Mouse (Mus musculus) stomach, embryonic 16.5 days (tissue): Measurements from ENCODE around the gene Hacl1. TPM values are rescaled to one million over a fixed set of nuclear protein-coding genes. Genes with fewer than 3 reads are reported as not detected.

Experiments
- ATAC-seq: fragments of 200-750 bp; cut with Nextera tagmentation; 2 replicates; pipeline ENCODE4 v1.8.0; 2017; ENCODE audit warnings: moderate number of reproducible peaks, moderate TSS enrichment; ENCODE audit not compliant: insufficient read depth, low FRiP score
- H3K27ac ChIP-seq: fragments of 300-500 bp; sonication (generic); 2 replicates; pipeline ENCODE4 v1.5.1; 2014; ENCODE audit warnings: low read length
- H3K27me3 ChIP-seq: fragments of 300-500 bp; sonication (generic); 2 replicates; pipeline ENCODE4 v1.6.1; 2014; ENCODE audit warnings: low read length, control low read depth, mixed read lengths; ENCODE audit not compliant: control insufficient read depth, insufficient read depth
- H3K36me3 ChIP-seq: fragments of 300-500 bp; sonication (generic); 2 replicates; pipeline ENCODE4 v1.6.1; 2014; ENCODE audit warnings: low read length; ENCODE audit not compliant: control insufficient read depth, insufficient read depth
- H3K4me1 ChIP-seq: fragments of 300-500 bp; sonication (generic); 2 replicates; pipeline ENCODE4 v1.6.1; 2014; ENCODE audit warnings: low read length, control low read depth, mixed read lengths; ENCODE audit not compliant: control insufficient read depth, insufficient read depth
- H3K4me2 ChIP-seq: fragments of 300-500 bp; sonication (generic); 2 replicates; pipeline ENCODE4 v1.6.1; 2014; ENCODE audit warnings: low read depth, low read length, mixed read lengths
- H3K4me3 ChIP-seq: fragments of 300-500 bp; sonication (generic); replicated peaks from 2 replicates; pipeline ENCODE4 v1.5.1; 2014; ENCODE audit warnings: mild to moderate bottlenecking, low read length
- H3K9ac ChIP-seq: fragments of 300-500 bp; sonication (generic); 2 replicates; pipeline ENCODE4 v1.6.1; 2014; ENCODE audit warnings: low read length
- H3K9me3 ChIP-seq: fragments of 300-500 bp; sonication (generic); replicated peaks from 2 replicates; pipeline ENCODE4 v1.6.1; 2016; ENCODE audit warnings: low read length, control low read depth; ENCODE audit not compliant: control insufficient read depth
- WGBS: fragments of 180-500 bp; shearing (Covaris S2); extraction: QIAGEN DNeasy Blood & Tissue Kit; methylation state at CpG from one replicate; pipeline ENCODE4 v1.1.7; 2014; 5-methylcytosine and 5-hydroxymethylcytosine counted together
- polyA plus RNA-seq: library from polyadenylated mRNA; unstranded; fragments of >200 nt; fragmentation: Nextera tagmentation; extraction: Ambion mirVana; gene quantifications from 2 replicates; pipeline ENCODE4 v1.2.1, GENCODE M21; 2015

Gene Hacl1
- polyA plus RNA-seq, 1 experiment from 2014 or later = 13.1 TPM

DNA sequence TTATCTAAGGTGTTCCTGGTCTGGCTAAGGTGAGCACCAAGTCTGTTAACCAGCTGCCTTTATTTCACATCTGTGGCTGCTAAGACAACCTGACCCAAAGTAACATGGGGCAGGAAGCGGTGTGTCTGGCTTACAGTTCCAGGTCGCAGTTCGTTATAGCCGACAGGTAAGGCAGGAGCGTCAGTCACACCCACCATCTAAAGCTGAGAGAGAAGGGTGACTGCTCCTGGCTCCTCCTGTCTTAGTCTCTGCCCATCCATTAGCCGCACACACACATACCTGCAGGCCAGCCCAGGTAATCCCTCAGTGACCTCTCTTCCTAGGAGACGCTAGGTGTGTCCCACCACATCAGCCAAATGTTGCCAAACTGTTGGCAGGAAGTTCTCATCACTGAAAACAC, 15.3 kb upstream of the Hacl1 start:
- 60% methylated on average over 7 of the region's 7 CpGs for WGBS
- Histone ChIP-seq H3K27me3 (no peaks in the 10 kb centered on the region), H3K36me3 (no peaks in the 10 kb centered on the region), H3K9me3 (no peaks in the 10 kb centered on the region), H3K4me3 (no peak overlapping the region), H3K9ac (no peak overlapping the region), H3K27ac (no peak overlapping the region), H3K4me2 (no peak overlapping the region), H3K4me1 (peaks cover 36% of the 10 kb centered on the region)
- ATAC-seq = no peak

DNA sequence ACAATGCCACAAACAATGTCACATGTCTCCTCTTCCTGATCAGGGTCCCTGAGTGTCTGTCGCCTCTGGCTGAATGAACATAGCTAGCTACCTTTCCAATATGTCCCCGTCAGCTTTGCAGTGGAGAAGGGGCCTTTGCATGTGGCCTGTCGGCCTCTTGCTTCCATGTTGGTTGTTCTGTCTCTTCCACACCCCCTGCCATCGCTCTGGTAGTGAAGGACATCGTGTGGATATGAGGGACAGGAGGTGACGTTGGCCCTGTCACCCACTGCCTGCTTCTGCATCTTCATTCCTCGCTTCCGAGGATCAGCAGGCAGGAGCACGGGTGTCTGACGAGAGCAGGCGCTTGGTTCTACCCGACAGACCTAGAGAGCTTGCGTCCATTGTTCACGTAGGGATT, 14.3 kb upstream of the Hacl1 start:
- Histone ChIP-seq H3K9me3 (no peaks in the 10 kb centered on the region), H3K36me3 (no peaks in the 10 kb centered on the region), H3K27ac (no peak overlapping the region), H3K4me1 (peaks cover 27% of the 10 kb centered on the region), H3K4me3 (no peak overlapping the region), H3K9ac (no peak overlapping the region), H3K27me3 (no peaks in the 10 kb centered on the region), H3K4me2 (no peak overlapping the region)
- whole genome bisulfite sequencing = 89% methylated on average over 14 of the region's 14 CpGs
- no peak for ATAC-seq

DNA sequence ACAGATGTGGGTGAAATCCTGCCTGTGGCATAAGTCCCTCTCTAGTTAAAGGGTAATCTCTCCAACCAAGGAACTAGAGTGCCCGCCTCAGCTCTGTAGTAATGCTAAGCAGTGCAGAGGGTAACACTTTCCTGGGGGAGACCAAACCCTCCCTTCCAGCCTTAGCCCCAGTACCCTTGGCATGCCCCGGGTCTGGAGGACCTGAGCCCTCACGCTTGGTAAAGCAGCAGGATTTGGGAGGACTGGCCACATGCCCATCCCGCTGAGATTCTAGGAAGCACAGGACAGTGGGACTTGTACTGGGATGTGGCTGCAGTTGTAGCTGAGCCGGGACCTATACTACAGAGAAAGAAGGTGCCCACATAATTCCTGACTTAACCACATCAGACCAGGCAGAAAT, 13.7 kb upstream of the Hacl1 start:
- no peaks in the 10 kb centered on the region for H3K27me3 ChIP-seq
- H3K9me3 ChIP-seq = no peaks in the 10 kb centered on the region
- H3K4me3 ChIP-seq = no peak overlapping the region
- no peak overlapping the region for H3K4me2 ChIP-seq
- H3K36me3 ChIP-seq = no peaks in the 10 kb centered on the region
- 86% methylated on average over 5 of the region's 5 CpGs for WGBS
- ATAC-seq = no peak
- H3K9ac ChIP-seq = no peak overlapping the region
- H3K4me1 ChIP-seq = peaks cover 22% of the 10 kb centered on the region
- no peak overlapping the region for H3K27ac ChIP-seq

DNA sequence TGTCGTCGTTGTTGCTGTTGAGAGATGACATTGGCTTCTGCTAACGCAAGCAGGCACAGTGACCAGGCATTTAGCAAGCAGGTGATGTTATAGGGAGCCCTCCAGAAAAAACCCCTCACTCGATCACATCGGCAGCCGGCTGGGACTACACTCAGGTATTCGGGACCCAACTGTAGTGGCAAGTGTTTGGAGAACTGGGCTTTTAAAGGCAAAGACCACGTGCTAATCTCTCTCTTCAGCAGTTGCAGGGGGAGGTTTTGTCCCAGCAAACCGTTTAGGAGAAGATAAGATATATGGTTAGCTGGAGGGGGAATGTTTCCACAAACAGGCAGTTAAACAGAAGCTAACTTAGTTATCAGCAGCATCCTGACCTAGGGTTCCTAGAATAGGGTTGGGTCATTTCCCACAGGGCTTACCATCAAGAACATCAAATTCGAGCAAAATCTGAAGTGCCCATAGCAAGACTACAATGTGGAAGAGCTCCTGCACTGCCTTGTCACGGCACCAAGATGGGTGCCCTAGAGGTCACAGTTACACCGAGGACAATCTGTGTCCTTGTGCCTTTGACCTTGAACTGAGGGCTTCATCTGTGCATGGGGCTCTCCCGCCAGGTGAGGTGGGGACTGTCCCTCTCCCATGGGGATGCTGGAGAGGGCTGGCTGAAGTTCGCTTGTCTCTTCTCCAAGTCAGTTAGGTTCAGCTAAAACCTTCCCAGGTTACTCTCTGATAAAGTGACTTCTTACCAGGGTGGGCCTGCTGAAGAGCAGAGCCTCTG, 12.2 kb upstream of the Hacl1 start:
- Histone ChIP-seq H3K27ac (no peak overlapping the region), H3K36me3 (no peaks in the 10 kb centered on the region), H3K9ac (no peak overlapping the region), H3K4me3 (no peak overlapping the region), H3K9me3 (no peaks in the 10 kb centered on the region), H3K4me2 (no peak overlapping the region), H3K27me3 (no peaks in the 10 kb centered on the region), H3K4me1 (peaks cover 8% of the 10 kb centered on the region; the same call in 1 of the 2 replicates)
- ATAC-seq = no peak
- WGBS = 70% methylated on average over 14 of the region's 14 CpGs

DNA sequence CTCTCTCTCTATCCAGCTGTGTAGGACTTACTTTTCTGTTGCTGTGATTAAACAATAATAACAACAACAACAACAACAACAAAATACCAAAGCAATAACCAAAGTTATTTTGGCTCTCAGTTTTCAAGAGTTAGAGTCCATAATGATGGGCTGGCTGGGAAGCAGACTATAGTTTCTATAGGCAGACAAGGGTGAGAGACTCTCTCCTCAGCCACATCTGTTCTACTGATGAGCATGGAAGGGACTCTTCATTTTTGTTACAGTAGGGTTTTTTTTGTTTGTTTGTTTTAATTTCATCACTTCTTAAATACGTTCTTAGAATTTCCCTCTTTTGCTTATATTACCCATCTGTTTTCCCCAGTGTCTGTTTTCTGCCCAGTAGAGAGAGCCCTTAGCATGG, 11.5 kb upstream of the Hacl1 start:
- no peak overlapping the region for H3K4me2 ChIP-seq
- no peaks in the 10 kb centered on the region for H3K36me3 ChIP-seq
- no peak overlapping the region for H3K9ac ChIP-seq
- peaks cover 3% of the 10 kb centered on the region; the same call in 1 of the 2 replicates for H3K4me1 ChIP-seq
- ATAC-seq = no peak
- WGBS = 74% methylated on average over 1 of the region's 1 CpGs
- H3K27me3 ChIP-seq = no peaks in the 10 kb centered on the region
- no peak overlapping the region for H3K27ac ChIP-seq
- H3K4me3 ChIP-seq = no peak overlapping the region
- H3K9me3 ChIP-seq = no peaks in the 10 kb centered on the region

DNA sequence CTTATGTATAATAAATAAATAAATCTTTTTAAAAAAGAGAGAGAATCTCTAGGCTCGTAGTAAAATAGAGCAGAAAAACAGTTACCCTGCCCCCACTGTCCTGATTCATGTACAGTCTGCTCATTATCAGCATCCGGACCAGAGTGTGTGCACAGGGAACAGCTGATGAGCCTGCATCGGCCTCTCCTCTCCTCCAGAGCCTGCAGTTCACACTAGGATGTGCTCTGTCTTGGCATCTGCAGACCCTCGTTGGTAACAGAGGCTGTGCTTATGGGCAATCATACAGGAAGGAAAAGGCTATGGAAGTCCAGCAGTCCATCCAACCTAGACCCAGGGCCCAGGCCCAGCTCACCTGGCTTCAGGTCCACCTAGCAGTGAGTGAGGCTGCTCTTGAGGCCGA, 11.0 kb upstream of the Hacl1 start:
- Histone ChIP-seq H3K4me3 (no peak overlapping the region), H3K9me3 (no peaks in the 10 kb centered on the region), H3K4me1 (no peaks in the 10 kb centered on the region), H3K27ac (no peak overlapping the region), H3K4me2 (no peak overlapping the region), H3K36me3 (no peaks in the 10 kb centered on the region), H3K27me3 (no peaks in the 10 kb centered on the region), H3K9ac (no peak overlapping the region)
- no peak for ATAC-seq
- WGBS = 56% methylated on average over 5 of the region's 5 CpGs

DNA sequence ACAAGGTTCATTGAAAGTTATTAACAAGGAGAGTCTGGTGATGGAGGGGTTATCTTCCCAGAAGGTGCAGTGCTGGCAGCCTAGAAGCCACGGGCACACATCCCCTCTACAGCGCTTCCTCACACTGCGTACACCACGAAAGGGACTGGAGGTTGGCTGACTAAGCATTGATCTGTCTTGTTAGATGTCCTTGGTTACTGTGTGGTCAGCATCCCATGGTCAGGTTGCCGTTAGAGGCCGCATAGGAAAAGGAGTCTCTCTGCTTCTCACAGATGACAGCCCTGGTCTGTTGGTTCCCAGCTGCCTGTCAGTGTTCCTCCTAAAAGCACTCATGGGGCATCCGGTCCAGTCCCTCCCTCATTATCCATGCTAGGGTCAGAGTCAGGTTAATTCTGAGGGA, 10.1 kb upstream of the Hacl1 start:
- ATAC-seq = no peak
- Histone ChIP-seq H3K36me3 (no peaks in the 10 kb centered on the region), H3K4me3 (no peak overlapping the region), H3K27me3 (no peaks in the 10 kb centered on the region), H3K4me2 (no peak overlapping the region), H3K9me3 (no peaks in the 10 kb centered on the region), H3K4me1 (no peaks in the 10 kb centered on the region), H3K27ac (no peak overlapping the region), H3K9ac (no peak overlapping the region; the same call in 1 of the 2 replicates)
- WGBS = 57% methylated on average over 7 of the region's 7 CpGs

DNA sequence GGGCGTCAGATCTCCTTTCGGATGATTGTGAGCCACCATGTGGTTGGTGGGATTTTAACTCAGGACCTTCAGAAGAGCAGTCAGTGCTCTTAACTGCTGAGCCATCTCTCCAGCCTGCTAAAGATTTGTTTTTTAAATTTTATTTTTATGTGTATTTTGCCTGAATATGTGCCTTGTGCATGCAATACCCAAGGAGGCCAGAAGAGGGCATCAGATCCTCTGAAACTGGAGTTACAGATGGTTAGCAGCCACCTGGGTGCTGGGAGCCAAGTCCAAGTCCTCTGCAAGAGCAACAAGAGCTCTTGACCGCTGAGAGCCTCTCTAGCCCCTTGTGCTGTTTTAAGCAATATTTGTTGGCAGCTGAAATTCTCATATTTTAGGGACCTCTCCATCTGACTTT, 9.3 kb upstream of the Hacl1 start:
- Histone ChIP-seq H3K27me3 (no peaks in the 10 kb centered on the region), H3K9me3 (no peaks in the 10 kb centered on the region), H3K36me3 (no peaks in the 10 kb centered on the region), H3K4me3 (no peak overlapping the region), H3K4me2 (no peak overlapping the region), H3K27ac (no peak overlapping the region), H3K4me1 (no peaks in the 10 kb centered on the region), H3K9ac (no peak overlapping the region)
- 96% methylated on average over 3 of the region's 3 CpGs for WGBS
- ATAC-seq = no peak

DNA sequence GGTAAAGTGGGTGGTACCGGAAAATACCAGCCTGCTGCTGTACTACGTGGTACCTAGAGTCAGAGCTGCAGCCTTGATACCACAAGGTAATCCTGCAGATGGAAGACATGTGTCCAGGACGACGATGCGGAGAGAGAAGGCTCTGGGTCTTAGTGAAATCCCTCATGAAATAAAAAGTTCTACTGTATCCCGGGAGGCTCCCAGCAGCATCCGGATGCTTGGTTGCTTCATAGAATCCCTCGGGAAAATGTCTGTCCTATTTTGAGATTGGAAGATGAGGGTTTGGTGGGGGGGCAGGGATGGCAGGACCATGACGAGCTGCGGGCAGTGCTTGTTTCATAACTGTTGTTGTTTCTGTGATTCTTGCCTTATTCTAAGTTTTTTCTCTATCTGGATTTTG, 6.9 kb upstream of the Hacl1 start:
- Histone ChIP-seq H3K4me3 (no peak overlapping the region), H3K4me2 (no peak overlapping the region), H3K4me1 (no peaks in the 10 kb centered on the region), H3K9me3 (no peaks in the 10 kb centered on the region), H3K27me3 (no peaks in the 10 kb centered on the region), H3K9ac (no peak overlapping the region), H3K27ac (no peak overlapping the region), H3K36me3 (no peaks in the 10 kb centered on the region)
- ATAC-seq = no peak
- WGBS = 86% methylated on average over 10 of the region's 10 CpGs
